Mouse (Mus musculus) hindbrain, embryonic 13.5 days (tissue): ENCODE measurements at regions not wholly inside any gene's neighbourhood (a gene's known extent, or its start where the extent isn't known, plus 50 kb on each side); places are given as distances from the start of the nearest gene placed in this dataset.

ENCODE experiments used
- ATAC-seq: fragments of 200-750 bp; cut with Nextera tagmentation; 2 replicates; pipeline ENCODE4 v1.8.0; 2017; ENCODE audit warnings: moderate TSS enrichment; ENCODE audit not compliant: low FRiP score
- H3K27ac ChIP-seq: fragments of 300-500 bp; sonication (generic); 2 replicates; pipeline ENCODE4 v1.5.1; 2015; ENCODE audit warnings: inconsistent platforms, mild to moderate bottlenecking, moderate library complexity
- H3K27me3 ChIP-seq: fragments of 300-500 bp; sonication (generic); 2 replicates; pipeline ENCODE4 v1.6.1; 2015; ENCODE audit warnings: mild to moderate bottlenecking, inconsistent platforms
- H3K36me3 ChIP-seq: fragments of 300-500 bp; sonication (generic); 2 replicates; pipeline ENCODE4 v1.6.1; 2015; ENCODE audit warnings: mild to moderate bottlenecking, inconsistent platforms
- H3K4me1 ChIP-seq: fragments of 300-500 bp; sonication (generic); replicated peaks from 2 replicates; pipeline ENCODE4 v1.6.1; 2015; ENCODE audit warnings: inconsistent platforms
- H3K4me2 ChIP-seq: fragments of 300-500 bp; sonication (generic); 2 replicates; pipeline ENCODE4 v1.6.1; 2015; ENCODE audit warnings: inconsistent platforms, mild to moderate bottlenecking, moderate library complexity
- H3K4me3 ChIP-seq: fragments of 300-500 bp; sonication (generic); 2 replicates; pipeline ENCODE4 v1.5.1; 2015; ENCODE audit warnings: mild to moderate bottlenecking, inconsistent platforms
- H3K9ac ChIP-seq: fragments of 300-500 bp; sonication (generic); 2 replicates; pipeline ENCODE4 v1.6.1; 2015; ENCODE audit warnings: mild to moderate bottlenecking, inconsistent platforms
- H3K9me3 ChIP-seq: fragments of 300-500 bp; sonication (generic); 2 replicates; pipeline ENCODE4 v1.6.1; 2016; ENCODE audit warnings: inconsistent platforms
- WGBS: fragments of 180-500 bp; shearing (Covaris S2); methylation state at CpG from one replicate; pipeline ENCODE4 v1.1.7; 2015; 5-methylcytosine and 5-hydroxymethylcytosine counted together

DNA sequence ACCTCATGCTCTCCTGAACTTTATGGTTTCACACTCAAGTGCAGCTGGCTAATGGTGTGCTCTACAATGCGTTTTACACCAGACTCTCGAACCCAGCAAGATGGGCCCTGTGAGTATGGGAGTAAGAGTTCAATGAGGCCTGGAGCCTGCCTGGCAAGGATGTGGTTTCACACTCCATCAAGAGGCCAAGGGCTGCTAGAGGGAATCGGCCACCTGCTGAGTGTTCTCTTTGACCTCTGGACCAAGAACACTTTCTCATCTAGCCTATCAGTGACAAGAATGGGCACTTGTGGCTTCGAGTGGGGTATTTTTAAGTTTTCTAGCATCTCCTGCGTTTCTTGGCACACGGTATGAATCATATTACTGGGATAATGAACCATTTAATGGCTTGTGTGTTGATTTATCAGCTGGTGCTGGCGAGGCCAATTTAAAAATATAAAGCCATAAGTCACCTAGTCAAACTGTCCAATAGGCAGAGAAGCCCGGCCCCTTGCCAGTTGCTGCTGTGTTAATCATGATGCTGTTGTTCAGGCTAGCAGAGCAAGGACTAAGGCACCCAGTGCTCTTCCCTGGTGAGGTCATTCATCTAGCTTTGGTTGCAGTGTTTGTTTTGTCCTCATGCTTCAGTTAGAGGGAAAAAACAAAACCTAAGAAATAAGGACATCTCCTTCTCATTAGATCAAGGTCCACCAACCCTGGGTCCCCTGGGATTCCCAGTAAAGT is 157.7 kb downstream of the Zfp619 start:
- no peak overlapping the region for H3K4me2 ChIP-seq
- no peak for ATAC-seq
- WGBS, result 66% methylated on average over 8 of the region's 8 CpGs
- H3K4me1 ChIP-seq, result no peaks in the 10 kb centered on the region
- no peak overlapping the region for H3K4me3 ChIP-seq
- no peak overlapping the region for H3K9ac ChIP-seq
- no peaks in the 10 kb centered on the region for H3K36me3 ChIP-seq
- no peaks in the 10 kb centered on the region for H3K9me3 ChIP-seq
- H3K27me3 ChIP-seq, result no peaks in the 10 kb centered on the region
- H3K27ac ChIP-seq, result no peak overlapping the region

DNA sequence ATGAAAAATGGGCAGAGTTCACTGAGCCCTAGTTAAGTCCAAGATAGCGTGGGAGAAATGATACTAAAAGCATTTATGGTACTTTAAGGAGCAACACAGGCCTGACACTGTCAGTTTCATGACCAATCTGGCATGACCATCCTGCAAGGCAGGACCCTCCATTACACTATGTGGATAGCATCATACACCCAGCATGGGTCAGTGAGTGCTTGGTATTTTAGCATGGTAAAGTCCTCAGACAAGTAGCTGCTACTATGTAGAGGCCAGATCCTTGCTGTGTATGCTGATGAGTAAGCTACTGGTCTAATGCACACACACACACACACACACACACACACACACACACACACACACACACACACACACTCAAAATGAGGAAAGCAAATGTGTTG is 158.3 kb downstream of the Zfp619 start:
- ATAC-seq, result no peak

DNA sequence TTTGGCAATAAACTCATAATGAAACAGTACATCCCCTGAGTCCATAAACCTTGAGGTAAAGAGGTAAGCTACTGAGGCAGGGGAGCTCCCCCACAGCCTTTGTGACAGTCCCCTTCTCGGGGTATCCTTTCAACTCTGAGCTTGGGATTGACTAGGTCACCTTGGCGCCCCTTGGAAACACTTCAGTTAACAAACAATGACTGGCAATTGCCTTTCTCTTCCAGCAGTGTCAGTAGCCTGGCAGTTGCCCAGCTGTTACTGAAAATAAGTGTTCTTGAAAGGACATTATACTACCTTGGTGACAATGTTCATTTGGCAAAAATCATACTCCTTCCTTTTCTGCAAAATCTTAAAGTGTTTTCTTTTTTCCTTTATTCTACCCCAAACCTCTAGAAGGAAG is 162.8 kb downstream of the Zfp619 start:
- Histone ChIP-seq H3K4me3 (no peak overlapping the region), H3K36me3 (no peaks in the 10 kb centered on the region), H3K9ac (no peak overlapping the region), H3K27me3 (no peaks in the 10 kb centered on the region), H3K4me1 (no peaks in the 10 kb centered on the region), H3K9me3 (no peaks in the 10 kb centered on the region), H3K27ac (no peak overlapping the region), H3K4me2 (no peak overlapping the region)
- 53% methylated on average over 2 of the region's 2 CpGs for WGBS
- no peak for ATAC-seq

More for the DNA sequence above, 158.3 kb downstream of the Zfp619 start:
- Histone ChIP-seq H3K4me1 (no peaks in the 10 kb centered on the region), H3K4me2 (no peak overlapping the region), H3K27ac (no peak overlapping the region), H3K9me3 (no peaks in the 10 kb centered on the region), H3K36me3 (no peaks in the 10 kb centered on the region), H3K27me3 (no peaks in the 10 kb centered on the region), H3K4me3 (no peak overlapping the region), H3K9ac (no peak overlapping the region)
- 71% methylated on average over 1 of the region's 1 CpGs for WGBS

DNA sequence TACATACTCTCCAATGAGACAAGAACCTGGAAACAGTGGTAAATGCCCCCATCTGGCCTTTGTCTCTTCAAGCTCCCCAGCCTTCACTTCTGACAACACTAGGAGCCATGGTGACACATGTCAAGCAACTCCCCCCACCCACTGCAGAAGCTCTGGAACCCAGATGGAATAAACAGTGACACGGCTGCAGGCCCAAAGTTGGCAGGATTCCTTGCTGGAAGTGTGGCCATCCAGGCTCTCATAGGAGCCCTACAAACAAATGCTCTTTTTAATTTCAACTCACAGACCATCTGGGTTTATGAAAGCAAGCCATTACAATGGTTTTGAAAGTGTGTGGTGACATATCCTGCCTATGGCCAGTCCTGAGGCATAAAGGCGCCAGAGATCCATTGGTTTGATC is 179.0 kb downstream of the Zfp619 start:
- ATAC-seq, result no peak
- Histone ChIP-seq H3K4me2 (no peak overlapping the region), H3K9me3 (no peaks in the 10 kb centered on the region), H3K4me3 (no peak overlapping the region), H3K9ac (no peak overlapping the region), H3K4me1 (no peaks in the 10 kb centered on the region), H3K27ac (no peak overlapping the region), H3K36me3 (no peaks in the 10 kb centered on the region), H3K27me3 (no peaks in the 10 kb centered on the region)
- 81% methylated on average over 2 of the region's 2 CpGs for WGBS

- ATAC-seq, result no peak
- WGBS, result 78% methylated on average over 2 of the region's 2 CpGs
- H3K27ac ChIP-seq, result no peak overlapping the region
- no peak overlapping the region for H3K4me3 ChIP-seq
- no peak overlapping the region for H3K9ac ChIP-seq
- H3K4me2 ChIP-seq, result no peak overlapping the region
- no peaks in the 10 kb centered on the region for H3K36me3 ChIP-seq
- H3K4me1 ChIP-seq, result peaks cover 15% of the 10 kb centered on the region
- no peaks in the 10 kb centered on the region for H3K27me3 ChIP-seq
- no peaks in the 10 kb centered on the region for H3K9me3 ChIP-seq
Measured at GRCm38 (mm10) chr7:39701506-39701905, 183.9 kb downstream of the Zfp619 start.

GRCm38 (mm10) chr7:39705118-39706095 is 187.8 kb downstream of the Zfp619 start:
- peak; percentile 75 for ATAC-seq
- WGBS, result 3% methylated on average over 5 of the region's 5 CpGs
- peak overlapping the region; percentile 26; the same call in 1 of the 2 replicates for H3K9ac ChIP-seq
- no peaks in the 10 kb centered on the region for H3K9me3 ChIP-seq
- peak overlapping the region; percentile 65 for H3K27ac ChIP-seq
- peaks cover 15% of the 10 kb centered on the region for H3K4me1 ChIP-seq
- no peaks in the 10 kb centered on the region for H3K36me3 ChIP-seq
- no peak overlapping the region for H3K4me3 ChIP-seq
- H3K4me2 ChIP-seq, result 0 out of 2 replicates have a peak overlapping the region, but pooled peaks have one; percentile 2
- no peaks in the 10 kb centered on the region for H3K27me3 ChIP-seq

DNA sequence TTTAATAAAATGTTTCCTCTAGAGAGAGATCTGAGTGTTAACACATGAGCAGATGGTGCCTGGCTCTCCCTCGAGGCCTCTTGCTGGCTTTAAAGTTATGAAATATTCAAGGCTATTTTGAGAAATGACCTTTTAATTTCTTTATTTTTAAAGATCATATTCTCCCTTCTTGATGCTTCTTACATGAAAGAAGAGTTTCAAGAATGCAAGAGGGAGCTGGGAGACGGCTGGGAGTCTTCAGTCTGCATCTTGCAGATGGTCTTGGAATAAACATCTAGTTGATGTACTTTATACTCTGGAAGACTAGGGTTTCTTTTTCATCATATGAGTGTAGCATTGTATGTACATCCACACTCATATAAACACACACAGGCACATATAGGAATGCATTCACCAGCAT is 189.0 kb downstream of the Zfp619 start:
- H3K4me1 ChIP-seq, result peaks cover 15% of the 10 kb centered on the region
- H3K9ac ChIP-seq, result no peak overlapping the region
- peak overlapping the region; percentile 65; the same call in 1 of the 2 replicates for H3K27ac ChIP-seq
- H3K9me3 ChIP-seq, result no peaks in the 10 kb centered on the region
- H3K36me3 ChIP-seq, result no peaks in the 10 kb centered on the region
- no peaks in the 10 kb centered on the region for H3K27me3 ChIP-seq
- 58% methylated on average over 2 of the region's 2 CpGs for WGBS
- no peak overlapping the region for H3K4me3 ChIP-seq
- no peak overlapping the region for H3K4me2 ChIP-seq
- ATAC-seq, result no peak

- Histone ChIP-seq H3K27ac (no peak overlapping the region), H3K36me3 (no peaks in the 10 kb centered on the region), H3K27me3 (no peaks in the 10 kb centered on the region), H3K9me3 (no peaks in the 10 kb centered on the region), H3K4me2 (peak overlapping the region; percentile 34), H3K9ac (peak overlapping the region; percentile 46; the same call in 1 of the 2 replicates), H3K4me3 (no peak overlapping the region), H3K4me1 (no peaks in the 10 kb centered on the region; the same call in 1 of the 2 replicates)
- peak; percentile 86 for ATAC-seq
- 20% methylated on average over 11 of the region's 11 CpGs for WGBS
Measured at GRCm38 (mm10) chr7:39716340-39717150, 199.0 kb downstream of the Zfp619 start.

DNA sequence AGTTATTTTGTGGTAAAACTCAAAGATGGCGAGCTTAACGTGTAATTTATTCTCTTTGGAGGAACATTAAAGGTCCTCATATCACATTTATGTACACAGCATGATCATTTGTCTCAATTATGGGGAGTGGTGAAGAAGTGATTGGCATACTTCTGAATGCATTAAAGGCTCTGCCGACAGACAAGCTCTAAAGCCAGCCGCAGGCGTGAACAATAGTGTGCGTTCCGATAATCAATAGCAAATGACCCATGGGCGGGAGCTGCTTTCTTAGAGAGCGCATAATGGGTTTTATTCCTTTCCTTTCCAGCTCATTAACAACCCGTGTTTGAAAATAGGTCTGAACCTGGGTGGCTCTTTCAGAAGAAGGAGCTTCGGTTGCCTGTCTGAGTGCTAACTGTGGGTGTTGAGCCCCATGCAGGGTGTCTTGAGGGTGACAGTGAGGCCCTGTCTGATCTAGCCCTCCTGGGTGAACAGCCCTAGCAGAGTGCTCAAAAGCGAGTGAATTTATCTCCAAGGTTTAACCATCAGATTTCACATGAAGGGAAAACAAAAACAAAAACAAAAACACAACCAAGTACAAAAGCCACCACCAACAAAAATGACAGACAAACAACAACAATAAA is 210.5 kb downstream of the Zfp619 start:
- H3K9ac ChIP-seq, result no peak overlapping the region
- H3K4me1 ChIP-seq, result peaks cover 6% of the 10 kb centered on the region
- ATAC-seq, result no peak
- H3K9me3 ChIP-seq, result no peaks in the 10 kb centered on the region
- no peaks in the 10 kb centered on the region for H3K36me3 ChIP-seq
- 13% methylated on average over 12 of the region's 12 CpGs for WGBS
- H3K4me3 ChIP-seq, result no peak overlapping the region
- H3K27ac ChIP-seq, result no peak overlapping the region
- H3K4me2 ChIP-seq, result peak overlapping the region; percentile 27; the same call in 1 of the 2 replicates
- H3K27me3 ChIP-seq, result peaks cover 27% of the 10 kb centered on the region

DNA sequence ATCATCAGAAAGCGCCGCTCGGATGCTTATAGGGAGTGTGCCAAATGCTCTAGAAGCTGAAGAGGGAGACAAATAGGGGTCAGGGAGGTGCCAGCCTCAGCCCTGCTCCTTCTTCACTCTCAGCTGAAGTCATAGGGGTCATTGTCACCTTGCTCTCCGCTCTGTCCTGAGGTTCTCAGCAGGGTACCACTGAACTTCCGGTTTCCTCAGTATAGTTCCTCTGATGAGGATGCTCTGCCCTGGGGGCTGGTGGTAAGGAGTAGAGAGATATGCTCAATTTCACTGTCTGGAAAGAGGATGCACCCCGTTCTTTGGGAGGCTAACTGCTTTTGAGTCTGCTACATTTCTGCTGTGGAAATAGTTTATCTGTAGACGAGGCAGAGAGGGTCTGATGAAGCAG is 211.4 kb downstream of the Zfp619 start:
- ATAC-seq, result no peak
- H3K4me3 ChIP-seq, result no peak overlapping the region
- no peak overlapping the region for H3K4me2 ChIP-seq
- no peak overlapping the region for H3K9ac ChIP-seq
- no peak overlapping the region for H3K27ac ChIP-seq
- WGBS, result 50% methylated on average over 7 of the region's 7 CpGs
- peaks cover 27% of the 10 kb centered on the region for H3K27me3 ChIP-seq
- no peaks in the 10 kb centered on the region for H3K9me3 ChIP-seq
- H3K36me3 ChIP-seq, result no peaks in the 10 kb centered on the region
- peaks cover 6% of the 10 kb centered on the region for H3K4me1 ChIP-seq

DNA sequence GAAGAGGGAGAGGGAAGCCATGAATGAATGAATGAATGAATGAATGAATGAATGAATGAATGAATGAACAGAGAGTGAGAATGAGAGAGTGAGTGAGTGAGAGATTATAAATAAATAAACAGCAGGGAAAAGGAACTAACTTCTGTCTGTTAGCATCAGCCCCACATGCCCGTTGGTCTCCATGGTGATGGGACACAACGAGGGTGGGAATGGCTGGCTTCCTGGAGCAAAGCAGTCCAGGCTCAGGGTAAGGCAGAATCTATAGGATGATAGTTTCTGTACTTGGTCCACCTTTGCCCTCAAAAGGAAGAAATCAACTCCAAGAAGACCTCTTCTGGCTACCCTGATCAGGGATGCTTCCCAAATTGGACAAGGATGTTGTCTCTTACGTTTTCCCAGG is 212.2 kb downstream of the Zfp619 start:
- 21% methylated on average over 3 of the region's 3 CpGs for WGBS
- Histone ChIP-seq H3K27ac (no peak overlapping the region), H3K9ac (no peak overlapping the region), H3K4me2 (no peak overlapping the region), H3K27me3 (peaks cover 26% of the 10 kb centered on the region), H3K4me1 (peaks cover 6% of the 10 kb centered on the region), H3K4me3 (no peak overlapping the region), H3K36me3 (no peaks in the 10 kb centered on the region), H3K9me3 (no peaks in the 10 kb centered on the region)
- no peak for ATAC-seq
